Mouse (Mus musculus) common myeloid progenitor, adult 5-6 weeks (primary cell): ENCODE data around the gene Lmo3. TPM values are rescaled to one million over a fixed set of nuclear protein-coding genes. Genes with fewer than 3 reads are reported as not detected.
A peak's percentile ranks its signal among the peaks of the same experiment; 100 is the strongest.

ENCODE experiments used
- ATAC-seq: replicated peaks from 2 replicates; pipeline ENCODE4 v1.8.0; 2016; ENCODE audit warnings: low read depth, mild to moderate bottlenecking, moderate TSS enrichment, inconsistent platforms; ENCODE audit not compliant: poor library complexity, severe bottlenecking
- total RNA-seq: library from RNA; stranded (forward); fragments of 200-1000, 187-1606 nt; gene quantifications from 2 replicates; pipeline ENCODE4 v1.2.3, GENCODE M21; 2017

Gene Lmo3
- not detected in 2 replicates for total RNA-seq

DNA sequence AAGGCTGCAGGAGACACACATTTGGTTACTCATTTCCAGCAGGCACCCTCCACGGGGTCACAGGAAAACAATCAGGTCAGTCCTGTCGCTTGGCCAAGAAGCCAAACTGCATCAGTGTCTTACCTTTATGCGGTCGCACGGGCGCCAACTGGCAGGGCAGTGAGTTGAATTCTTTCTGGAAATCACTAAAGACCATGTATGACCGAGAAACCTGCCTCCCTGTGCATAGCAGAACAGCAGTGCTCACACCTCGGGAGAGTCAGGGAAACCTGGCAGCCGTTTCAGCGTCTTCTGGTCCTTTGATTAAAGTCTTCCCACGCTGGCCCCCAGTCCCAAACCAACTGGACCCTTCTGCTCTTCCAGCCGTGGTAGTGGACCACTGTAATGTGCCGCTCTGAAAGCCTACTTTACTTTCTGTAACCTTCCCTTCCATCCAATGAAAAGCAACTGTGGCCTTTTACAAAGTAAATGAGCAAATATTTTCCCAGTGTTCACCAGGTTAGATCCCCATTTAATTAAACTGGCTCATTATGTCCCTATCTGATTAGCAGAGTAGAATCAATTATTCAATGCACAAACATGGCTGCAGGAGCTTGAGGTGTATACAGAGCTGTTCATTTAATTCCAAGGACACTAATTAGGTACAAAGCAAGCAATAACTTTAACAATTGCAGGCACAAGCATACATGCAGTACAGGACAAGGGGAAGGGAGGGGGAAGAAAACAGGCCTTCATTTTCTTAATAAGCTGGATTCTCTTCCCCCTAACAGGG is at the start of gene Lmo3:
TSS of gene Lmo3 (minus strand) at position 235 of the 772 bp plus-strand sequence.
- no peak for ATAC-seq

DNA sequence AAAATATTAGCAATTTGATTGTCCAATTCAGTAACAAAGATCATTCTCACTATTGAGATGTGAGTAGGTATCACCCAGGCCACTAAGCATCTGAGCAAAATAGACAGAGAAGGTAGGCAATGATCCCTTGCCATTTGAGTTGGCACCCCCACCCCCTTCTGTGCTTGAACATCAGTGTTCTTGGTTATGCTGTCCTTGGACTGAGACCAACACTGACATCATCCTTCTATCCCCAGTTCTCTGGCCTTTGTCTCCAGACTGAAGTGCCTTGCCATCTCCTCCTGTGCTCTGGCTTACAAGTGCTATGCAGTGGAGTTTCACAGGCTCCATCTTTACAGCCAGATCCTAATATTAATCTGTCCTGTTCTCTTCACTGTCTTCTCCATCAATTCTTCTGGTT is 39.0 kb upstream of the Lmo3 start:
- no peak for ATAC-seq

DNA sequence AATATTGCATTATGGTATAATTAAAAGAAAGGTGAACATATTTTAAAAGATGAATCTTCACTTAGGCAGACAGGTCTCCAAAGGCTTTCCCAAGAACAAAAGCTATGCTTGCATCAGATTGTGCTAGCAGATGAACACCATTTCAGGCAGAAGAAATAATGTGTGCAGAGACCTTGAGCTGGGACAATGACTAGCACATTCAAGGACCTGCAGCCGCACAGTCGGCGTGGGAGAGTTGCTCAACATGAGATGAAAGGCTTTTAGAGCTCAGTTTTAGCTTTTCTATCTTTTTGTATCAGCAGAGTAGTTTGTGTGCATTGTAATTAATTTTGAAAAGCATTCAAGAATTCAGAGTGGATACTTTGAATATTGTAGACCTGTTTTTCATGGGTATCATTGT is 36.6 kb upstream of the Lmo3 start:
- no peak for ATAC-seq

DNA sequence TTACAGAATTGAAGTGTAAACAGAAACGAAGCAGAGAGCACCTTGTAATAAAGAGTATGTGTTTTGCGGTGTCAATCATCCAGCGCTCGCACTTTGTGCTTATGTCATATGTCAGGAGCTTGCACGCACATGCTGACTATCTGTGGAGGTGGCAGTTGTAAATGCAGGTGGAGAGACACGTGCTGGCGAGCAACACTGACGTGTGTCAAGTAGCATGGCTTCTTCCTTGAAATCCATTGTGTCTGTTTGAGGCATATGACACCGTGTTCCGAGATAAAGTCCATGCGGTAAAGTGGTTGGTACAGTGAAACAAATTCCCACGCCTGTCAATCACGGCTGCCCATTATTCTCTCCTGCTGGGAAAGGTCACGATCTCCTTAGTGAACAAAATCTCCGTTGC is 15.2 kb upstream of the Lmo3 start:
- ATAC-seq = no peak

DNA sequence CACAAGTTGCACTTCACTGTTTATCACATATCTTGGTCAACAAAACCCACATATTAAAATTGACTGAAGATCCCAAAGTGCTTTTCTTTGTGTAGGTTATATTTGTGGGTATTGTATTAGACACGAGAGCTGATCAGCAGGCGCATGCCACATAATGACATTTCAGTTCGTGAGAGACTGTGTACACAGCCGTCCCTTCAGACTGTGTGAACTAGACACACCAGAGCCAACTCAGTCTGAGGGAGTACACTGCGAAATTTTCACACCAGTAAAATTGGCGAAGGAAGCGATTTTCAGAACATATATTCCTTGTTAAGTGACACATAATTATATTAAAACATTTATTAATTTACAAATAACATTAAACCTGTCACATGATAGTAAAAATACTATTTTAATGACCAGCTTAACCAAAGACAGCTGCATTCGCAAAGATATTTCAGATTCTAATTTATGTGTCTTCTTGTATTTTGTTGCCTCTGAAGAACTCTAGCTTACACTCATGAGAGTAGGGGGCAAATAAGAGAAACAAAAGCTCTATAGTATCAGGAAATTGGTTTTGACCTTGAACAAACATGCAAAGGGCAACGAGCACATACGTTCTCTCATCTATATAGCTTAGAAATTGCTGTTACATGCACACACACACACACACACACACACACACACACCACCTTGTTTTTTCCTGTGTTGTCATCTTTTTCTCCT is 14.4 kb upstream of the Lmo3 start:
- no peak for ATAC-seq

DNA sequence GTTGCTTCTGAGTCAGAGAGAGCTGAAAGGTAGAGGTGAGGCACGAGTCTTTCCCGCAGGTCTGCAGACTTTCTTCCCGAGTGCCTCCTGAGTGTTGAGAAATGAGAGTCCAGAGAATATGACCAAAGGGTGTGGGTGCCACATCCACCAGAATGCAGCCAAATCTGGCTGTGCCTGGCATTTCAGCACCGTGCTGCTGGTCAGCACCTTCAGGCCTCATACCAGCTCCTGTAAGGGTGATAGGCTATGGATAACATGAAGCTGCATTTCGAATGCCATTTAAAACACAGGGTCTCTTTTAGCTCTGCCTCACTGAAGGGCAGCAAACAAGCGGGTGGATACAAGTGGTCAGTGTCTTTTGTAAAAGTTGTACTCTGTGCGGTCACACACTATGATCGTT is 1.5 kb upstream of the Lmo3 start:
- no peak for ATAC-seq

DNA sequence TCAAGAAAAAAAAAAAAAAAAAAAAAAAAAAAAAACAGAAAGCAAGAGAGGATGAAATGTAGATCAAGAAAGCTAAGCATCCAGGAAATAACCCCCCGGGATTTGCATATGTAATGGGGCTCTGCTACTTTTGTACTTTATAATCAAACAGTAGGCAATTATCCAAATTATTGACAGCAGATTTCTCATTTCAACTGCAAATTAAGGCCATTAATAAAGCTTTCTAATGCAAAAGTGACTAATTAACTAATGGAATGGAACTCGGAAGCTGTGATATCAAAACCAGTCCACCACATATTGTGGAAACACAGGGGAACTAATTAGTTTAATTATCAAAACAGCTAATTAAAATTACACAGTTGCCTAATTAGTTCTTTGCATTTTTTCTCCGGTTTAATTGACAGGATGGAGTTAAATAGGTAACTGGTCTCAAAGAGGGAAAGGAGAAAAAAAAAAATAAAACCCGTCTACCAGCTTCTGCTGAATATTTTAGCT is 785 bp upstream of the Lmo3 start:
- ATAC-seq = no peak

DNA sequence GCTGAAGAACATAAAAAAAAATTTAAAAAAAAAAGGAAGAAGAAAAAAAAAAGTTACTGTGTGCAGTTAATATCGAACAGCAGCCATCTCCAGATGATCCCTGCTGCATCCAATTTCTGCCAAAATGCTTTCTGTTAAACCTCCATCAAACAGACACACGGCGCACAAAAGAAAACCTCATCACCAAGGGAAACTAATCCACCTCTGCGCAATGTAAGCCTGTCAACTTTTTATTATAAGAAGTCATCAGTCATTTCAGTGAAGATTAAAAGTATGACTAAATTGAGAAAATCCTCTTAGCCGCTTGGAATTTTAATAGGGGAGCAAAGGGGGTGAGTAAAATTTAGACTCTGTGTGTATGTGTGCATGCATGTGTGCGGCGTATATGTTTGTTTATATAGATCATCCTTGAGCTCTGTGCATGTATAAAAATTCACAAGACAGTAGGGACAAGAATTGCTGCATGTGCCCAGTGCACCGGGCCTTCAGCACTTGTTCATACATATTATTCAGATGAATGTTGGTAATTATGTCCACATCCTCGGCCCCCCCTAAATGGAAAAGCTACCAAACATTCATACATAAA is 1.2 kb downstream of the Lmo3 start:
- no peak for ATAC-seq

DNA sequence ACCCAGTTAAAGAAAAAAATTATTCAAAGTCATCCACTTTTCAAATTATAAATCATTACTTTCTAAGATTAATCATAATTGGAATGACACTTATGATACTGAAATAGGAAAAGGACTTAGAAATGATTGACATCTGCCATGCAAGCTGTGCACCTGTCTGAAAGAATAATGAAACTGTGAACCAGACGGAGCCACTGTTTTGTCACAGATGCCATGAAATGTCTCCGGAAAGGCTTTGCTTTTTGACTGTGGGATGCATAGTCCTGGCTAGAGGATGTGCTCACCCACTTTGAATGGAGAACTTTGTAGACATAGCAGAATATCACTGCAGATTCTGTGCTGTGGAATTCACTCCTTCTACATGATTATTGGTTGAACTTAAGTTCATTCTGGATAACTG is 18.4 kb downstream of the Lmo3 start:
- no peak for ATAC-seq

DNA sequence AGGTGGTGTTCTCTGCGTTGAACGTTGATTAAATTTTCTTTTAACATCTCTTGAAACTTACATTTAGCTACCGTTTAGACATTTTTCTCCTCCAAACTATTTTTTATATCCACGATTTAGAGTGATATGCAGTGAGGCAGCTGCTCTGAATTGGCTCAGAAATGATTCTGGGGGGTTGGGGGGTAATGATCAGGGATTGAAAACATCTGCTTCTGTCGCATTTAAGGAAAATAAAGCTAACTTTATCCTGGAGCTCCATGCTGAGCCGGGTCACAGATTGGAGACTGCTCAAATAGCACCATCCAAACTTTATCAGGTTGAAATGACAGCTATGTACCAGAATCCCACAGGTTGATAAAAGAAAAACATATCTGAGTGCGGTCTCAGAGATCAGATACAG is 29.6 kb downstream of the Lmo3 start:
- ATAC-seq = no peak

DNA sequence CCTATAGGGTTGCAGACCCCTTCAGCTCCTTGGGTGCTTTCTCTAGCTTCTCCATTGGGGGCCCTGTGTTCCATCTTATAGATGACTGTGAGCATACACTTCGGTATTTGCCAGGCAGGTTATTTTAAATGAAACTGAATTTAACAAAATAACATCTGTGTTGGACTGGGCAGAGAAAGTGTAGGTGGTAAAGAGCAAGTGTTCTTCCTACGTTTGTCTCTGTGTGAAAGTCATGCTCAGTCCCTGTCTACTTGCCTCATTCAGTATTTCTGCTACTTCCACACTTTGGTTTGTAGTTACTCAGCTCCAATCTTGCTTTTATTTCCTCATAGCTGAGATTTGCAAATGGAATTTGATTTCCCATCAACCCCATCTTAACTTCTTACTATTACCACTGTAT is 46.9 kb downstream of the Lmo3 start:
- no peak for ATAC-seq

DNA sequence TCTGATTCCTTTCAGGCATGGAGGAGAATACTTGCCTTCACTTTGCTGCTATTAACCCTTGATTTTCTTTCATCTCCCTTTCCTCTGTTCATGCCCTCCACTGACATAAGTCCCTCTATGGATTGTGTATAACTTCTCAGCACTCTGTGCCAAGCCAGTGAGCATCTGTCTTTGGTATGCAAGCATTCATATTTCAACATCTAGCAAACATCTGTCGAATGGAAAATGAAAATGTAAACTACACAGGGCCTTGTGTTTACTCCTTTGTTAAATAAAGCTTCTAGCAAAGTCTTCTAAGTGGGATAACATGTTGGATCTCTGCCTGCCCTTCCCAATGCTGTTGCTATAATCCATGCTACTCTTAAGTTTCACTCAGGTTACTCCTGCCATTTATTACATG is 75.1 kb downstream of the Lmo3 start:
- no peak for ATAC-seq

DNA sequence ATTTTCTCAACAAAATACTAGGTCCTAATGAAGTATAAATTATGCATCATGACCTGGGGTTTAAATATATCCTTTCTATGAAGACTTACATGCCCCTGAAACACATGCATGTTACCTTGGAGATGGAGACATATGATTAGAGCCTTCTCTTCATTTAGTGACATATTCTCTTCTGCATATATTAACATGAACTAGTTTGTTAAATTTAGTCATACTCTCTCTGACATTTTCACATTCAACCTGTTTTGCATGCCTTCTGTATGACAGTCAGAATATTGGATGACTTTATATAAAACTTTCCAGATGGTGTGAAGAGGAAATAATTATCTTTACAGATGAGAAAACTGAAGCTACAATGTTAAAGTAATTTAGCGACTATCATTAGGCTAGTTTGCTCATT is 77.8 kb downstream of the Lmo3 start:
- no peak for ATAC-seq

DNA sequence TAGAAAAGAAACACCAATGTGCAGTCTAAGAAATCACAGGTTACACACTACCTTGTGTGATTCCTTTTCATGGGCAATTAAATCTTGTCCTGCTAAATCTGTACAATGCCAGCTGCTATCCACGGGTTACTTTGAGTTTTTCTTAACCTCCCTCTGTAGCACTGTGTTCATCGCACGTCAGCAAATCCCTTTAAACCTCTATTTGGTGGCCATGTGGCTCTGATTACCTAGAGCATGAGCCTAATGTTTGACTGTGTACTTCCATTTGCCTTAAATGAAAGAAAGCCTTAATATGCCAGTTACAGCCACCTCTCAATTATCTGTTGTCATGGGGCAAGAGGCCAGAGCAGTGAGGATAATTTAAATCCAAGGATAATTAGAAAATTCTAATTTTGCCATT is 98.9 kb downstream of the Lmo3 start:
- ATAC-seq = no peak

DNA sequence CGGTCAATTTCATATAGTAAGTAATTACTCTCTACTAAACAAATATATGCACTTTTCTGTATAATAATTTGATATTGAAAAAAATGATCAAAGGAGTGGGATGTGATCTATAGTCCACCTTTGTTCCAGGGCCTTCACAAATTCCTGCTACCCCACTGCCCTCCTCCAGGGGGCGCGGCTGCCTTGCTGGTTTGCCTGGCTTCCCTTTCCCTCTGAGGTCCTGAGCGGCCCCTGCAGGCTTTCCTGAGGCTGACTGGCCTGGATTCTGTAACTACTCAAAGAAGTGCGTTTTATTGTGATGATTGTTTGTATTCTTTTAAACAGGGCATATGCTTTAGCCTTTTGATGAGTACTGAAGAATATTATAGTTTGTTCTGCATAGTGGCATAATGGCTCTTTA is 104.2 kb downstream of the Lmo3 start:
- peak; percentile 100 for ATAC-seq

DNA sequence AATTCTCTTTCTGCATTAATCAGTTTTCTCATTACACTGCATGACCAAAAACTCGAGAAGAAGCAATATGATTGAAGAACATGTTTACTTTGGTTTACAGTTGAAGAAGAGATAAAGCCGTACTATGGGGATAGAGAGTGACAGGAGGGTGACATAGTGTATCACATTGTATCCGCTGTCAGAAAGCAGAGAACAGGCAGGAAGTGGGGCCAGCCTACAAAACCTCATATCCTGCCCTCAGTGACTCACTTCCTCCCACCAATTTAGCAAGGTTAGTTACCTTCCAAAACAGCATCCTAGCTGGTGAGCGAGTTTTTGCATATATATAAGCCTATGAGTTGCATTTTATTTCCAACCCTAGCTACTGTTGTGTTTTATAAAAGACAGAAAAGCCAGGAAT is 112.6 kb downstream of the Lmo3 start:
- 0 out of 2 replicates have a peak, but pooled peaks have one; percentile 25 for ATAC-seq

DNA sequence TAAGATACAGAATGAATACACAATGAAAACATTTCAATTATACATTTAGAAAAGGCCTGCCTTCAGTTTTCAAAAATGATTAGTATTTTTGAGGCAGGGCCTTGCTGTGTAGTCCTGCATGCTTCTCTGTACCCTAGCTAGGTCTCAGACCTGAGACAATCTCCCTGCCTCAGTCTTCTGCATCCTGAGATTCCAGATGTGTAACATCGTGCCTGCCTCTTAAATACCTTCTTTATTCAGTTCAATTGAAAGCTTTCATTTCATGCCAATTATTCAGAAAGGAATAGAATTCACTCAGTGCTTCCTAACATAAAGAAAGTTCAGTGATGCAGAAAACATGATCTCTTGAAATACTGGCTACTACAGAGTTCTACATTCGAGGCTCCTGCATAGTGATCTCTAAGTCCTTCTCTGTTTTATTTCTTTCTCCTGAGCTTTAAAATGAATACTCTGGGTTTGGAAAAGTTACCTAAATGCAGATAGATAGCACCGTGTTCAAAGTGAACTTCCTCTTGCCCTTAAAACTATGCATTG is 137.2 kb downstream of the Lmo3 start:
- no peak for ATAC-seq

DNA sequence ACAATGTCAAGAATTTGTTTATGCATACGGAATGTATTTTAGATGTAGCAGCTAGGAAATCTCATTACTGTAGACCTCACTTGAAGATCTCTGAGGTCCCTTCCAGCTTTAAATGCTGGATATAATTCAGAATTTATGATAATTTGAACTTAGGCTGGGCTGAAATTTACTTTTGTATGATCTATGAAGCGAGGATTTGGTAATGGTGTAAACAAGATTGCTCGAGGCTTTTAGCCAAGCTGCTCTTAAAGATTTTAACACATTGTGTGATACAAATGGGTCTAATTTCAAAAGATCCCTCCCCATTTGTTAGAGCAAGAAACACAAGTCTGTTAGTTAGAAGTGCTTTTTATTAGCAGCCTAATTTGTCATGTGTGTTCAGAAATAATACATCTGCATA is 144.4 kb downstream of the Lmo3 start:
- ATAC-seq = no peak

DNA sequence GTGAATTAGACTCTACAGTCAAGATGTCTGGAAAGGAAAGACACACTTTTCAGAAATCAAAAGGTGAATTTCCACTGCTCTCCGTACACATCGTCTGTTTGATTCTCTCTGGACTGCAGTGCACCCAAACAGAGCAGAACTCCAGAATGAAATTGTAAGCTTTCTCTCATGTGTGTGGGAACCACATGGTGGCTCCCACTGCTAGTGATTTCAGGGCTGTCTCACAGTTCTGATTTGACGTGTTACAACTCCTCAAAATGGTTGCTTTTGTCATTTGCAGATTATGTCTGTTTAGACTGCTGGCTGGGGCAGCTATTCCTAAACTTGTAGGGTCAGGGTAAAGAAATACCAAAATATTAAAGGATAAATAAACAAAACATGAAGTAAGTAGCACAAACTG is 145.0 kb downstream of the Lmo3 start:
- no peak for ATAC-seq

DNA sequence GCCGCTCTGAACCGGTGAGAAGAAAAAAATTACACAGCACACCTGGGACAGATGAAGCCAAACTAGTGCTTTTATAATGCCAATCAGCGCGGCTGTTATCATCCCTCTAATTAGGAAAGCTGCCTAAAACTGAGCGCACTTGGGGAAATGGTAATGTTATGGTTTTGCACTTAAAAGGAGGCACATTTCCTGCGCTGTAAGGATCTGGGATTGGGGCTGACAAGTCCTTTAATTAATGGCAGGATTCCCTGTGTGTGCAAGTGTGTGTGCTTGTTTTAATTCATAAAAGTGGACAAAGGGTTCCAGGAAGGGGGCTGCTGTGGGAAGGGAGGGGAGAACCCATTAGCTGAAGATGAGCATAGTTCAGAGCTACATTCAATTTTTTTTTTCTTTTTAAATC is 154.4 kb downstream of the Lmo3 start:
- no peak for ATAC-seq

DNA sequence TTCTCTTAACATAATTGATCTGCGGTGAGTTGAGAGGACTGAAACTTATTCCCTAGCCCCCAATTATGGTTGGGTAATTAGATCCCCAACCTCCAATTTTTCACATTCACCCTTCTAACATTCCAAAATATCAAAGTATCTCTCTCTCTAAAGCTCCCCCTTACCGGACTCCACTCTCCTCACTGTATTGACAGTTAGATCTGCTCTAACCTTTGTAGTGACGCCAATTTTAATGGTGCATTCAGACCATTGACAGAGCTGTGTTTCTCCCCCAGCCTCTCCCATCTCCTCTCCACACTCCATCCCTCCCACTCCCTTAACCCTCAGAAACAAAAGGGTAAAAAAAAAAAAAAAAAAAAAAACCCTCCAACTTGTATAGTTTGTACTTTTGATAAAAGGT is 154.9 kb downstream of the Lmo3 start:
- no peak for ATAC-seq
